Mouse (Mus musculus) MEL (cell line): Measurements from ENCODE around the gene Prpf4b.

Experiments
- CTCF ChIP-seq, 3 experiments: IDR thresholded peaks in 2 of 3; conservative IDR thresholded peaks in 1 of 3; 2 replicates each; pipeline ENCODE4 v1.5.1; 2011 to 2012; ENCODE audit warnings: low read length in 3 of 3, low read depth in 2 of 3, mild to moderate bottlenecking in 2 of 3, improper control_type of control experiment in 1 of 3, inconsistent platforms in 1 of 3, mixed read lengths in 1 of 3, moderate library complexity in 1 of 3; ENCODE audit not compliant: control insufficient read depth in 1 of 3, insufficient read depth in 1 of 3, poor library complexity in 1 of 3, severe bottlenecking in 1 of 3
- E2F4 ChIP-seq: IDR thresholded peaks from 2 replicates; pipeline ENCODE4 v1.6.1; 2011; ENCODE audit warnings: low read depth, low read length, improper control_type of control experiment, borderline replicate concordance
- NELFE ChIP-seq: IDR thresholded peaks from 2 replicates; pipeline ENCODE4 v1.6.1; 2011; ENCODE audit warnings: low read depth, low read length, improper control_type of control experiment
- POLR2A ChIP-seq, 2 experiments: IDR thresholded peaks; 2 replicates each; pipeline ENCODE4 v1.6.1; 2011 to 2012; ENCODE audit warnings: low read length in 2 of 2, mild to moderate bottlenecking in 2 of 2, control low read depth in 1 of 2, improper control_type of control experiment in 1 of 2, low read depth in 1 of 2, moderate library complexity in 1 of 2; ENCODE audit not compliant: control insufficient read depth in 1 of 2, insufficient read depth in 1 of 2, poor library complexity in 1 of 2
- POLR2AphosphoS2 ChIP-seq: IDR thresholded peaks from 2 replicates; pipeline ENCODE4 v1.6.1; 2011; ENCODE audit warnings: low read length, improper control_type of control experiment
- TCF12 ChIP-seq: IDR thresholded peaks from 2 replicates; pipeline ENCODE4 v1.6.1; 2014; ENCODE audit warnings: low read depth, mild to moderate bottlenecking, inconsistent platforms, low read length, improper control_type of control experiment, moderate library complexity

DNA sequence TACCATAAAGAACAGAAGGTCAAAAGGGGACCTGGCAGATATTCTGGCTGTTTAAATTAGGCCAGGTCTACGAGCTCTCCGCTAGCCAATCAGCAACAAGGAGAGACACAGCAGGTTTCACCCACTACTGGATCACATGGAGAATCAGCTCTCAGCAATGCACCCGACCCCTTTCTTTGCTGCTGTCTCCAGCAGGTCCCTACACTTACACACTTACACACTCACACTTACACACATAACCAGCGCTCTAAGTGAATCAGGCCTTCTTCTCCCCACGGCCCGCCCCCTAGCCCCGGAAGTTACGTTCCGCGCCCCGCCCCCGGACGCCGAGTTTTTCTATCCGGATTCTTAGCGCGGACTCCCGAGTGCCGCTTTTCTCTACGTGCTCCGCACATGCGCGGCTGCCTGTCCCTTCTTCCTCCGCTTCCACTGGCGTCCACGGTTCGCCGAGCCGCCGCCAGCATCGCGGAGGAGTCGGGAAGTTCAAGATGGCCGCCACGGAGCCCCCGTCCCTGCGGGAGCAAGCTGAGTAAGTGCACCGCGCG is at the start of gene Prpf4b:
- TF ChIP-seq CTCF (IDR thresholded peaks at IDR 0.05 in 2 of 3, conservative IDR thresholded peaks at IDR 0.05 in 1 of 3; ENCODE audit: control insufficient read depth in 1 of 3, insufficient read depth in 1 of 3, low read depth in 2 of 3, low read length in 3 of 3, poor library complexity in 1 of 3, severe bottlenecking in 1 of 3) (no peak), E2F4 (no peak), POLR2A (IDR thresholded peaks at IDR 0.05; ENCODE audit: control insufficient read depth in 1 of 2, insufficient read depth in 1 of 2, low read depth in 1 of 2, low read length in 2 of 2, poor library complexity in 1 of 2) (peak; percentile 80 to 88), NELFE (peak; percentile 92), TCF12 (peak; percentile 55), POLR2AphosphoS2 (peak; percentile 86)
